Mouse (Mus musculus): ENCODE data around the gene Il3ra.

DNA sequence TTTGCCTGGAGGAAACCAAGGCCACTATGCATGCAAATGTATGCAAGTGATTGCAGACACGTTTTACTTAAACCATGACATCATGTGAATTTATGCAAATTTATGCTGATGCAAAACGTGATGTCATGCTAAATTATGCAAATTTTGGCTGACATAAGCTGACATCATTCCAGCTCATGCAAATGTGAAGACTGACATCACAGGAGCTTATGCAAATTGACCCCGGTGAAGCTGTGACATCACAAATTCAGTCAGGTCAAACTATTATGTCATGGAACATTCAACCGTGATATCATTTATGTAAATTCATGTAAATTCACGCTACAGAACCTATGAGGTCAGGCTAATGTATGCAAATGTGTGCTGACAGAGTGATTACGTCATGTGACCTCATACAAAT lies 6.5 kb downstream of the Il3ra start:
- no peak for TF ChIP-seq CTCF (IDR thresholded peaks at IDR 0.05; ENCODE audit: low read depth, low read length)
- TF ChIP-seq POLR2A (IDR thresholded peaks at IDR 0.05; ENCODE audit: borderline replicate concordance, low read depth, low read length), result no peak

All from bone marrow macrophage, adult 2 months (primary cell).